Mouse (Mus musculus) liver, embryonic 13.5 days (tissue): ENCODE measurements around the gene Mef2b. TPM values are rescaled to one million over a fixed set of nuclear protein-coding genes. Genes with fewer than 3 reads are reported as not detected.

ENCODE experiments used
- ATAC-seq: fragments of 200-750 bp; cut with Nextera tagmentation; 2 replicates; pipeline ENCODE4 v1.8.0; 2017; ENCODE audit warnings: low read depth, mild to moderate bottlenecking, moderate number of reproducible peaks, moderate library complexity
- DNase-seq: peaks from one replicate; pipeline ENCODE4 v3.0.0; 2022
- H3K27ac ChIP-seq: fragments of 300-500 bp; sonication (generic); 2 replicates; pipeline ENCODE4 v1.5.1; 2015; ENCODE audit warnings: moderate library complexity, mild to moderate bottlenecking, inconsistent platforms
- H3K27me3 ChIP-seq: fragments of 300-500 bp; sonication (generic); 2 replicates; pipeline ENCODE4 v1.6.1; 2015; ENCODE audit warnings: mild to moderate bottlenecking, inconsistent platforms
- H3K36me3 ChIP-seq: fragments of 300-500 bp; sonication (generic); 2 replicates; pipeline ENCODE4 v1.6.1; 2015; ENCODE audit warnings: mild to moderate bottlenecking, inconsistent platforms
- H3K4me1 ChIP-seq: fragments of 300-500 bp; sonication (generic); replicated peaks from 2 replicates; pipeline ENCODE4 v1.6.1; 2015; ENCODE audit warnings: inconsistent platforms
- H3K4me2 ChIP-seq: fragments of 300-500 bp; sonication (generic); 2 replicates; pipeline ENCODE4 v1.6.1; 2015; ENCODE audit warnings: inconsistent platforms, mild to moderate bottlenecking, moderate library complexity
- H3K4me3 ChIP-seq: fragments of 300-500 bp; sonication (generic); replicated peaks from 2 replicates; pipeline ENCODE4 v1.5.1; 2015; ENCODE audit warnings: mild to moderate bottlenecking, inconsistent platforms
- H3K9ac ChIP-seq: fragments of 300-500 bp; sonication (generic); 2 replicates; pipeline ENCODE4 v1.6.1; 2015; ENCODE audit warnings: mild to moderate bottlenecking, inconsistent platforms
- H3K9me3 ChIP-seq: fragments of 300-500 bp; sonication (generic); replicated peaks from 2 replicates; pipeline ENCODE4 v1.6.1; 2016; ENCODE audit warnings: inconsistent platforms
- WGBS: fragments of 180-500 bp; shearing (Covaris S2); methylation state at CpG from one replicate; pipeline ENCODE4 v1.1.7; 2015; ENCODE audit not compliant: insufficient replicate concordance; 5-methylcytosine and 5-hydroxymethylcytosine counted together
- polyA plus RNA-seq: library from polyadenylated mRNA; unstranded; fragments of >200 nt; fragmentation: Nextera tagmentation; extraction: Ambion mirVana; gene quantifications from 2 replicates; pipeline ENCODE4 v1.2.1, GENCODE M21; 2015

The Mef2b gene
- polyA plus RNA-seq, 1 experiment from 2014 or later = 0.08 TPM

DNA sequence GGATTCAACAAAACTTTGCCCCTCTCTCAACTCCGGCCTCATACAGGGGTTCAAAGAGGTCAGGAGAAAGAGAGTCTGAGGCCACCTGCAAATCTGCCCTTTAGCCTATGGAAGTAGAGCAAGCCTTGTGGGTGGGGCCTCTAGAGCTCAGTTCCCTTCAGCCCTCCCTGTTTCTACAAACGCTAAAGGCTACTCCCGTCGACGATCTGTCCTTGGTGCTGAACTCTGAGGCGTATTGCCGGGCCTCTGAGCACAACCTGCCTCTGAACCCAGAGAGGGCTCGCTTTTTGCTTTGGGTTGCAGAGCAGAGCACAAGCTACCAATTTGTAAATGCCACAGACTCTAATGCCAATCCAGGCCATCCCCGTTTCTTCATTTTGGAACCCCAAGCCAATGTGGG is 21.9 kb upstream of the Mef2b start:
- DNase-seq = peak; percentile 18
- no peak for ATAC-seq

DNA sequence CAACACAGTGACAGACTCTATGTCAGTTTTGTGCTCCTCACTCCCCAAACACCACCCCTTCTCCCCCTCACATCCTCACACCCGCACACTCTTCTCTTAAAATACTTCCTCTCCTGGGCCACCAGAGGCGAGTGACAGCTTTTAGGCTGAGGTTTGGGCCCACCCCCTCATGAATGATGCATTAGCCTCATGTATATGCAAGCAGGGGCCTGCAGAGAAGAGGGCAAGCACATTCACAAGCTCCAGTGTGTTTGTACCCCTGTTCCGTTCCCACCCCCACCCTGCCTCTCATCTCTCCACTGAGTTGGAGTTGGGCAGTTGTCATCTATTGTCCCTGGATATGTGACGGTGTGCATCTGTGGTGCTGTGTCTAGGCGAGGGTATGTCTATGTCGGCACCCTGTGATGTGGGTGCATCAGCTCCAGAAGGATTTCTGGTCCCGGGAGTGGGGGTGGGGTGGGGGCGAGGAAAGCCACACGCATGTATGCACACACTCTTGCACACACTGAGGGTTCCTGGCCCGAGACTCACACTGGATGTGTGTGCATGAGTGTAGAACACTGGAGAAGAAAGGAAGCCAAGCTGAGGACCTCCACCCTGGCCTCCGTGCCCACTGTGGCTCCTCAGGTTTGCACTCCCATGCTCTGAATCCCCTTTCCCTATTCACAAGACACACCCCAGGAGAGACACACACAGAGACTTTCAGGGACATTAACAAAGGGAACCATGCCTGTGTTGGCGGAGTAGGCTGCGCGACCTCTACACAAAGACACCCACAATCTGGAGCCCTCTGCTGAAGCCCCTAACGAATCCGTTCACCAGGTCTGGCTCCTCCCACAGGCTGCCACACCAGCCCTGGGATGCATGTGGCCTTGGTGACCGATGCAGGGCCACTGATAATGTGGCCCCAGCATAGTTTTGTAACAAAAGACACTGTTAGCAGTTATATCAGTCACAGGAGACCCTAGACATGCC is 20.5 kb upstream of the Mef2b start:
- 16% methylated on average over 17 of the region's 17 CpGs for WGBS
- ATAC-seq = no peak

More for the DNA sequence above, 21.9 kb upstream of the Mef2b start:
- Histone ChIP-seq H3K27me3 (peaks cover 97% of the 10 kb centered on the region), H3K36me3 (no peaks in the 10 kb centered on the region), H3K27ac (no peak overlapping the region), H3K9ac (no peak overlapping the region), H3K4me2 (no peak overlapping the region), H3K4me3 (no peak overlapping the region), H3K4me1 (no peaks in the 10 kb centered on the region), H3K9me3 (no peaks in the 10 kb centered on the region)
- 5% methylated on average over 9 of the region's 9 CpGs for WGBS

GRCm38 (mm10) chr8:70120667-70121066 is 18.8 kb upstream of the Mef2b start, which contains the start of gene Ncan:
Gene Ncan, minus strand, starts transcription at chr8:70120873.
- Histone ChIP-seq H3K4me3 (no peak within 1 kb of the TSS), H3K27me3 (peaks cover 81% of the 10 kb centered on the region)
- WGBS = 6% methylated on average over 19 of the region's 19 CpGs

More for the DNA sequence above, 20.5 kb upstream of the Mef2b start:
- no peak for DNase-seq
- Histone ChIP-seq H3K27ac (no peak overlapping the region), H3K4me1 (no peaks in the 10 kb centered on the region), H3K9ac (no peak overlapping the region), H3K9me3 (no peaks in the 10 kb centered on the region), H3K4me2 (no peak overlapping the region), H3K27me3 (peaks cover 85% of the 10 kb centered on the region), H3K36me3 (no peaks in the 10 kb centered on the region), H3K4me3 (no peak overlapping the region)

DNA sequence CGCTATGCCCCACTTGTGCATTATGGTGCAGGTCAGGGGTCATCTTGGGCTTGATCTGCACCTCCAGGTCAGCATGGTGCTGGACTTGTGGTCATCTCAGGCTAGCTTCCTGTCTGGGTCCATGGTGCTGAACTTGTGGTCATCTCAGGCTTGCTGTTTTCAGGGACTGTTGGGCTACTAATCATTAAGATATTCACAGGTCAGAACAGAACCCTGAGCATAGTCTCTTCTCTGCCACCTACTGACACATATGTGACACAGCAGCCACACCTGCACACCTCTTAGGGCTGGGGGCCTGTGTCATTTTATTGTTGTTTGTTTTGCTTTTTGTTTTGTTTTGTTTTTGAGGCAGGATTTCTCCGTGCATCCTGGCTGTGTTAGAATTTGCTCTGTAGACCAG is 16.6 kb upstream of the Mef2b start:
- Histone ChIP-seq H3K4me2 (no peak overlapping the region), H3K4me3 (no peak overlapping the region), H3K36me3 (no peaks in the 10 kb centered on the region), H3K9ac (peak overlapping the region; percentile 22; the same call in 1 of the 2 replicates), H3K27ac (no peak overlapping the region), H3K9me3 (no peaks in the 10 kb centered on the region), H3K4me1 (no peaks in the 10 kb centered on the region), H3K27me3 (peaks cover 62% of the 10 kb centered on the region)
- 51% methylated on average over 2 of the region's 2 CpGs for WGBS
- ATAC-seq (no peak), DNase-seq (no peak)

More at GRCm38 (mm10) chr8:70120667-70121066, 18.8 kb upstream of the Mef2b start, which contains the start of gene Ncan:
- no peaks in the 10 kb centered on the region for H3K9me3 ChIP-seq
- H3K27ac ChIP-seq = no peak within 1 kb of the TSS
- no peaks in the 10 kb centered on the region for H3K4me1 ChIP-seq
- ATAC-seq (no peak), DNase-seq (no peak)
- no peak within 1 kb of the TSS for H3K9ac ChIP-seq
- H3K36me3 ChIP-seq = no peaks in the 10 kb centered on the region
- H3K4me2 ChIP-seq = no peak within 1 kb of the TSS

GRCm38 (mm10) chr8:70124992-70125391 is 14.5 kb upstream of the Mef2b start:
- no peak for DNase-seq
- no peak for ATAC-seq
- Histone ChIP-seq H3K27ac (no peak overlapping the region), H3K27me3 (peaks cover 41% of the 10 kb centered on the region), H3K4me2 (no peak overlapping the region), H3K4me1 (peaks cover 8% of the 10 kb centered on the region), H3K4me3 (no peak overlapping the region), H3K36me3 (no peaks in the 10 kb centered on the region), H3K9me3 (no peaks in the 10 kb centered on the region), H3K9ac (no peak overlapping the region)
- 49% methylated on average over 8 of the region's 8 CpGs for WGBS

- no peaks in the 10 kb centered on the region for H3K9me3 ChIP-seq
- peaks cover 14% of the 10 kb centered on the region for H3K27me3 ChIP-seq
- ATAC-seq = no peak
- 0 out of 2 replicates have a peak overlapping the region, but pooled peaks have one; percentile 10 for H3K9ac ChIP-seq
- no peak overlapping the region for H3K4me3 ChIP-seq
- no peak overlapping the region for H3K4me2 ChIP-seq
- no peak overlapping the region for H3K27ac ChIP-seq
- H3K4me1 ChIP-seq = peaks cover 37% of the 10 kb centered on the region
- peaks cover 13% of the 10 kb centered on the region for H3K36me3 ChIP-seq
- 62% methylated on average over 3 of the region's 3 CpGs for WGBS
- DNase-seq = no peak
Measured at GRCm38 (mm10) chr8:70128435-70128834, 11.1 kb upstream of the Mef2b start.

DNA sequence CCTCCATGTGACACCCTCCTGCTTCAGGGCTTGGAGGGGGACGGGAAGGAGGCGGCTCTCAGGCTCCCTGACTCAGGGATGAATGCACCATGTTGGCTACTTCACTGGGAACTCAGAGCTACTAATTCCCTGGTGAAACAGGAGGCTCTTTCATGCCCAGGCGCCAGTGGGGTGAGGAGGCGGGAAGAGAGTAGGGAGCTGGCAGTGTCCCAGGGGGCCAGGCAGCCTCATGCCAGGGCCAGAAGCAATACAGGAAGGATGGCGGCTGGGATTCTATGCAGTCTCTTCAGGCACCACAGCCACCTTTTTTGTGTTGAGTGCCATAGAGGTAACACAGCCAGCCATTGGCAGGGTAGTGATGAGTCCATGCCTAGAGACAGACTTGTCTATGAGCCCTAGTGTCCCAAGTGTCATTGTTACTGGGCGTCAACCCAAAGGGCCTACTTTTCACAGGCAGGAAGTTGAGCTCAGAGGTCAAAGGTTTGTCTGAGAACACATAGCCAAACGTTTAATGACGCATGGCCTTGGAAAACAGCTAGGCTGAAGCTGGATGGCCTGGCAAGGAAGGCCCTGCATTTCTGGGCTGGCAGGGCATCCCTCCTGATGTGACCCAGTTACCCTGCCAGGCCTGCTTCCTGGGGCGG is 10.1 kb upstream of the Mef2b start:
- H3K4me2 ChIP-seq = no peak overlapping the region
- peaks cover 23% of the 10 kb centered on the region for H3K36me3 ChIP-seq
- peaks cover 13% of the 10 kb centered on the region for H3K27me3 ChIP-seq
- no peak overlapping the region for H3K4me3 ChIP-seq
- H3K27ac ChIP-seq = no peak overlapping the region
- WGBS = 67% methylated on average over 9 of the region's 9 CpGs
- H3K9me3 ChIP-seq = no peaks in the 10 kb centered on the region
- ATAC-seq = no peak
- no peak overlapping the region for H3K9ac ChIP-seq
- peaks cover 47% of the 10 kb centered on the region for H3K4me1 ChIP-seq
- no peak for DNase-seq

DNA sequence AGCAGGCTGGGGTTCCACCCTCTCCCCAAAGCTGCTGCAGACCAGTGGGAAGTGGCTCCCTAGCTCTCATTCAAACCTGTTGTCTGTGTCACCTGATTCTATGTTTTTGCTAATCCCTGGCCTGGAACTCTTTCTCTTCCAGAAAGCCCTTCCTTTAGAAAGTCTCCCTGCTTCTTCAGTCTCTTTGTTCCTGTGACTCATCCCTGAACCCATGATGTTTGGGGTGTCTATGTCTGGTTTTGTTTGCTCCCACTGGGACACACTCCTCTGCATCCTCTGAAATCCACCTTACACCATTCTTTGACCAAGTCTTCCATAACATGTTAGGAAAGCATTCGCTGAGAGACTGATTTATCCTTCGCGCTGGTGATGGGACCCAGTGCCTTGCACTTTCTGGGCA is 9.4 kb upstream of the Mef2b start:
- no peak overlapping the region for H3K9ac ChIP-seq
- no peak overlapping the region for H3K27ac ChIP-seq
- no peaks in the 10 kb centered on the region for H3K9me3 ChIP-seq
- no peak for DNase-seq
- H3K4me2 ChIP-seq = no peak overlapping the region
- WGBS = 76% methylated on average over 3 of the region's 3 CpGs
- H3K27me3 ChIP-seq = peaks cover 8% of the 10 kb centered on the region; the same call in 1 of the 2 replicates
- no peak for ATAC-seq
- H3K36me3 ChIP-seq = peaks cover 29% of the 10 kb centered on the region
- H3K4me3 ChIP-seq = no peak overlapping the region
- peaks cover 53% of the 10 kb centered on the region for H3K4me1 ChIP-seq

DNA sequence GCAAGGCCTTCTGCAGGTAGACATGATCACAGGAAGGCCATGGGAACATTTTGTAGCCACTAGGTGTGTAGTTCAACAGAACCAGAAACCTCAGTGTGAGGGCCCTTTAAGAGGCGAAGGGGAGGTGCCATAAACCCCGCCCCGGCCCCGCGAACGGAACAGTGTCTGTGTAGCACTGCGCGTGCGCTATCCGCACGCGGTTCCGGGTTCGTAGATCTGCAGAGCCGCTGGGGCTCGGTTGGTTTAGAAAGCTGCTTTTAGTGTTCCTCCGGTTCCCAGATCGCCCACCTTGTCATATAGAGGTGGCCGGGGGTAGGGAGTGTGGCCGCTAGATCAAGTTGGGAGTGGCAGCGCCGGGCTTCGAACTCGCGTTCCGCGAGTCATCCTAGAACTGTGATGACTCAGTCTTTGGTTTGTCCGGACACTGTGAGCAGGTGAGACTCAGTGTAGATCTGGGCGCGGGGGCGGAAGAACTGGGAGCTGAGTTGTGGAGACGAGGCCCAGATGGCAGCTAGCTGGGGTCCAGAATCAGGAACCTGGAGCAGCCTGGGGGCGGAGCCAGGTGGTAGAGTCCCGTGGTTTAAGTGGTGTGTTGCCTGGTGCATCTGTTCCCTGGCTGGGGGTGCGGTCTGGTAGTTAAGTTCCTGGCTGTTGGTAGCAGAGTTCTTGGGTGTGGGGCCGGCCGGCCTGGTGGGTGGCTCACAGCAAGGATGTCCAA is 8.2 kb upstream of the Mef2b start, which contains the start of gene Nr2c2ap:
TSS of gene Nr2c2ap (plus strand) at position 168 of the 718 bp plus-strand sequence.
- ATAC-seq = peak; percentile 84
- WGBS = under 1% methylated on average over 37 of the region's 37 CpGs
- H3K27me3 ChIP-seq = no peaks in the 10 kb centered on the region

DNA sequence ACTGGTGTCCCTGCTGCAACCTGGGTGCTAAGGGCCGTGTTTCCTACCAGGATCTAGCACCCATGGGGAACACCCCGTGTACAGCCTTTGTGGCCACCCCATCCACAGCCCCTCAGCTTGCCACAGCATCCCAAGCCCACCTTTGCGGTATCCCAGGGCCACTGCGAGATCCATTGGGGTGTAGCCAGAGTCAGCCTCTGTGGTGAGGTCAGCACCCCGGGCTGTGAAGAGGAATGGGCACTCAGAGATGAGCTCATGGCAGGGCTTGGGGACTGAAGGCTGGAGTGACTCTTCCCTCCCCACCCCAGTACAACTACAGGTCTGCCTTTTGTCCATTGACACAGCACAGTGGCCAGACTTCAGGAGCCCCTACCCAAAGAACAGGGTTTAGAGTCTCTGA is 5.4 kb upstream of the Mef2b start:
- H3K36me3 ChIP-seq = peaks cover 46% of the 10 kb centered on the region
- no peaks in the 10 kb centered on the region for H3K9me3 ChIP-seq
- no peaks in the 10 kb centered on the region for H3K27me3 ChIP-seq
- H3K4me3 ChIP-seq = no peak overlapping the region
- peaks cover 67% of the 10 kb centered on the region for H3K4me1 ChIP-seq
- ATAC-seq = no peak
- H3K27ac ChIP-seq = no peak overlapping the region
- 92% methylated on average over 5 of the region's 5 CpGs for WGBS
- DNase-seq = no peak
- no peak overlapping the region for H3K9ac ChIP-seq
- H3K4me2 ChIP-seq = no peak overlapping the region

More for the DNA sequence above, 8.2 kb upstream of the Mef2b start, which contains the start of gene Nr2c2ap:
- Histone ChIP-seq H3K9ac (peak within 1 kb of the TSS; percentile 77), H3K4me1 (peaks cover 54% of the 10 kb centered on the region), H3K27ac (peak within 1 kb of the TSS; percentile 50), H3K36me3 (peaks cover 42% of the 10 kb centered on the region), H3K4me3 (peak within 1 kb of the TSS; percentile 78), H3K4me2 (peak within 1 kb of the TSS; percentile 82), H3K9me3 (no peaks in the 10 kb centered on the region)
- DNase-seq = peak; percentile 82

DNA sequence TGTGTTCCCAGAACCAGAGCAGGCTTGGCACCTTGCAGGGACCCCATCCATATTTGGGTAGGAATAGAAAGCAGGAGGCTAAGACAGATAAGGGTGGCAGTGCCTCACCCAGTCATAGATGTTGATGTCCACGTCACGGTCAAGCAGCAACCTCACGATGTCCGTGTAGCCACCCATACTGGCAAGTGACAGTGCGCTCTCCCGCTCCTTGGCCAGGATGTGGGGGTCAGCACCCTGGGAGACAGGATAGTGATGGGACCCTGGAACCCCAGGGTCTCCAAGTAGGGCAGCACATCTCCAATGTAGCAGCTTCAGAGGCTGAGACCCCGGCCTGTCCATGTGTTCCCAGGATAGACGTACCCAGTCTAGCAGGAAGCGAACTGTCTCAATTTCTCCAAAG is 4.6 kb upstream of the Mef2b start:
- Histone ChIP-seq H3K4me1 (peaks cover 60% of the 10 kb centered on the region), H3K9ac (no peak overlapping the region), H3K9me3 (no peaks in the 10 kb centered on the region), H3K27ac (no peak overlapping the region), H3K27me3 (no peaks in the 10 kb centered on the region), H3K4me2 (no peak overlapping the region), H3K36me3 (peaks cover 46% of the 10 kb centered on the region), H3K4me3 (no peak overlapping the region)
- DNase-seq (peak; percentile 19), ATAC-seq (no peak)
- 82% methylated on average over 9 of the region's 9 CpGs for WGBS
